Mouse (Mus musculus): Measurements from ENCODE around the gene Gm28778. TPM values are rescaled to one million over a fixed set of nuclear protein-coding genes. Genes with fewer than 3 reads are reported as not detected.
"Not testable (repeated sequence)": the region's sequence is repeated elsewhere in the genome, so short reads cannot be mapped to it uniquely, and the experiment has no call there.

Gene Gm28778
- total RNA-seq (2017), result not detected in 2 replicates

- ATAC-seq (ENCODE audit: extremely low read depth, insufficient number of reproducible peaks, low FRiP score, poor library complexity, severe bottlenecking), result peak; percentile 100
Observed at GRCm38 (mm10) chr1:53296581-53297383, at the start of gene Gm28778, which contains the start of the genes Pms1 and Ormdl1. Gene Gm28778, plus strand, starts transcription at chr1:53297111. Gene Pms1, minus strand, starts transcription at chr1:53297018. Gene Ormdl1, plus strand, starts transcription at chr1:53297095.

GRCm38 (mm10) chr1:53264958-53265612 lies 31.8 kb upstream of the Gm28778 start:
- ATAC-seq (ENCODE audit: extremely low read depth, insufficient number of reproducible peaks, low FRiP score, poor library complexity, severe bottlenecking), result peak; percentile 67

- ATAC-seq (ENCODE audit: extremely low read depth, insufficient number of reproducible peaks, low FRiP score, poor library complexity, severe bottlenecking), result no peak
Observed at GRCm38 (mm10) chr1:53269901-53270300, 27.0 kb upstream of the Gm28778 start.

- ATAC-seq (ENCODE audit: extremely low read depth, insufficient number of reproducible peaks, low FRiP score, poor library complexity, severe bottlenecking), result no peak
Observed at GRCm38 (mm10) chr1:53272646-53273045, 24.3 kb upstream of the Gm28778 start.

GRCm38 (mm10) chr1:53291197-53291596 lies 5.7 kb upstream of the Gm28778 start:
- ATAC-seq (ENCODE audit: extremely low read depth, insufficient number of reproducible peaks, low FRiP score, poor library complexity, severe bottlenecking), result no peak

- no peak for ATAC-seq (ENCODE audit: extremely low read depth, insufficient number of reproducible peaks, low FRiP score, poor library complexity, severe bottlenecking)
Observed at GRCm38 (mm10) chr1:53300506-53300905, 3.6 kb downstream of the Gm28778 start.

GRCm38 (mm10) chr1:53312989-53313967 lies 16.4 kb downstream of the Gm28778 start, which contains the start of gene Osgepl1:
Gene Osgepl1, plus strand, starts transcription at chr1:53313624.
- peak; percentile 83 for ATAC-seq (ENCODE audit: extremely low read depth, insufficient number of reproducible peaks, low FRiP score, poor library complexity, severe bottlenecking)

GRCm38 (mm10) chr1:53321662-53322344 lies 24.9 kb downstream of the Gm28778 start:
- no peak for ATAC-seq (ENCODE audit: extremely low read depth, insufficient number of reproducible peaks, low FRiP score, poor library complexity, severe bottlenecking)

GRCm38 (mm10) chr1:53323254-53323653 lies 26.3 kb downstream of the Gm28778 start:
- no peak for ATAC-seq (ENCODE audit: extremely low read depth, insufficient number of reproducible peaks, low FRiP score, poor library complexity, severe bottlenecking)

GRCm38 (mm10) chr1:53324277-53324676 lies 27.4 kb downstream of the Gm28778 start:
- no peak for ATAC-seq (ENCODE audit: extremely low read depth, insufficient number of reproducible peaks, low FRiP score, poor library complexity, severe bottlenecking)

- no peak for ATAC-seq (ENCODE audit: extremely low read depth, insufficient number of reproducible peaks, low FRiP score, poor library complexity, severe bottlenecking)
Observed at GRCm38 (mm10) chr1:53324827-53325494, 28.1 kb downstream of the Gm28778 start.

GRCm38 (mm10) chr1:53333527-53333926 lies 36.6 kb downstream of the Gm28778 start:
- not testable (repeated sequence) for ATAC-seq (ENCODE audit: extremely low read depth, insufficient number of reproducible peaks, low FRiP score, poor library complexity, severe bottlenecking)

GRCm38 (mm10) chr1:53335465-53335864 lies 38.6 kb downstream of the Gm28778 start:
- no peak for ATAC-seq (ENCODE audit: extremely low read depth, insufficient number of reproducible peaks, low FRiP score, poor library complexity, severe bottlenecking)

- not testable (repeated sequence) for ATAC-seq (ENCODE audit: extremely low read depth, insufficient number of reproducible peaks, low FRiP score, poor library complexity, severe bottlenecking)
Observed at GRCm38 (mm10) chr1:53337403-53337802, 40.5 kb downstream of the Gm28778 start.

GRCm38 (mm10) chr1:53341071-53341470 lies 44.2 kb downstream of the Gm28778 start:
- no peak for ATAC-seq (ENCODE audit: extremely low read depth, insufficient number of reproducible peaks, low FRiP score, poor library complexity, severe bottlenecking)

GRCm38 (mm10) chr1:53352327-53353261 lies 55.7 kb downstream of the Gm28778 start, which contains the start of the genes Asdurf, Gm28551 and Asnsd1:
Gene Asdurf, minus strand, starts transcription at chr1:53352619.
Gene Gm28551, minus strand, starts transcription at chr1:53352667.
Gene Asnsd1, minus strand, starts transcription at chr1:53352752.
- ATAC-seq (ENCODE audit: extremely low read depth, insufficient number of reproducible peaks, low FRiP score, poor library complexity, severe bottlenecking), result peak; percentile 98

GRCm38 (mm10) chr1:53358988-53359387 lies 62.1 kb downstream of the Gm28778 start:
- no peak for ATAC-seq (ENCODE audit: extremely low read depth, insufficient number of reproducible peaks, low FRiP score, poor library complexity, severe bottlenecking)

Data from neutrophil, adult 5-6 weeks (primary cell).